Mouse (Mus musculus): Measurements from ENCODE around the gene Gm6710. TPM values are rescaled to one million over a fixed set of nuclear protein-coding genes. Genes with fewer than 3 reads are reported as not detected.

Gene Gm6710
- polyA plus RNA-seq (2014; fragmentation: Illumina TruSeq; extraction: RNeasy Lipid Tissue Mini Kit (QIAGEN cat#74804); ENCODE audit: low read depth, low replicate concordance): 10.5 TPM

DNA sequence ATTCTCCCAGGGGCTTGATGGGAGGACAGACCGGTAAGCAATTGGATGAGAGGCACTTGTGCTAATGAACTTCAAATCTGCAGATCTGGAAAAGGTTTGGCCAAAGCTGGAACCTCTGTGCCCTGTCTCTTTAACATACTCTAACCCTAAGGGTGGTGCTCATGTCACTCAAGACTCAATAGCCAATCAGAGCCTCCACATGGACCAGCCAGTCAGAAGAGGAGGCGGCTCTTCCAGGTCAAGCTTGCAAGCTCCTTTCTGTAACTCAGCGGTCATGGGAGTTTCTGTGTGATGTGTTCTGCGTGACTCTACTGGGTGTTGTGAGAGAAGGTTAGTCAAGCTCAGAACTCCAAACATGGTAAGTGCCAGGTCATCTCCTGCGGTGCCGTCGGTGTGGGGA is at the start of gene Gm6710:
Gene Gm6710, plus strand, starts transcription at position 196 of the 400 bp plus-strand sequence.

Other genes starting within 250 kb of the Gm6710 start
- gene Gm11007, start 225.2 kb upstream of the Gm6710 start, polyA plus RNA-seq (2014; fragmentation: Illumina TruSeq; extraction: RNeasy Lipid Tissue Mini Kit (QIAGEN cat#74804); ENCODE audit: low read depth, low replicate concordance): 0.61 TPM
- not detected for gene Zfp969, start 165.6 kb upstream of the Gm6710 start, polyA plus RNA-seq (2014; fragmentation: Illumina TruSeq; extraction: RNeasy Lipid Tissue Mini Kit (QIAGEN cat#74804); ENCODE audit: low read depth, low replicate concordance)
- 0.61 TPM for gene Gm2007, start 127.7 kb upstream of the Gm6710 start, polyA plus RNA-seq (2014; fragmentation: Illumina TruSeq; extraction: RNeasy Lipid Tissue Mini Kit (QIAGEN cat#74804); ENCODE audit: low read depth, low replicate concordance)
- gene Gm14288, start 68.1 kb upstream of the Gm6710 start, polyA plus RNA-seq (2014; fragmentation: Illumina TruSeq; extraction: RNeasy Lipid Tissue Mini Kit (QIAGEN cat#74804); ENCODE audit: low read depth, low replicate concordance): 2.5 TPM
- 7.1 TPM for gene Zfp966, start 61.9 kb downstream of the Gm6710 start, polyA plus RNA-seq (2014; fragmentation: Illumina TruSeq; extraction: RNeasy Lipid Tissue Mini Kit (QIAGEN cat#74804); ENCODE audit: low read depth, low replicate concordance)
- gene Gm2026, start 96.1 kb downstream of the Gm6710 start, polyA plus RNA-seq (2014; fragmentation: Illumina TruSeq; extraction: RNeasy Lipid Tissue Mini Kit (QIAGEN cat#74804); ENCODE audit: low read depth, low replicate concordance): 8.7 TPM

All from liver, adult 10 weeks (tissue).